Mouse (Mus musculus) kidney, adult 9 months (tissue): ENCODE data around the gene P4ha2.
A peak's percentile ranks its signal among the peaks of the same experiment; 100 is the strongest.
"Not testable (repeated sequence)": the region's sequence is repeated elsewhere in the genome, so short reads cannot be mapped to it uniquely, and the experiment has no call there.

Experiments used
- DNase-seq: peaks from one replicate; pipeline ENCODE4 v3.0.0; 2022

P4ha2 gene

DNA sequence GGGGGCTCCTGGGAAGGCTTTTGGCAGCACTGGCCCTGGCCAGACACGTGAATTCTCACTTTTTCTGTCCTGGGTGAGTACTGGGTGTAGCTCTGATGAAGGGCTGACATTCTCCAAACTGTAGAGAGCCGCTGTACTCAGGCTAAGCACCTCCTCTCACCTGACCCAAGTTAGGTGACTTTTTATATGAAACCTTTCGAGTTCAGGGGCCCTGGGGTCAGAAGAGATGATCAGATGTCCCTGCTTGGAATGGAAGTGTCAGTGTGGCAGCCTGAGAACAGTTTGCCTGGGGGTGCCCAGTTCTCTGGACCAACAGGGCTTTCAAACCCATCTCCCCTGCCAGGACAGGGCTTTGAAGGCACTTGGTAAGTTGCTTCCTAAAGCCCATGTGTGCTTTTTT is 8.2 kb downstream of the P4ha2 start:
- no peak for DNase-seq

DNA sequence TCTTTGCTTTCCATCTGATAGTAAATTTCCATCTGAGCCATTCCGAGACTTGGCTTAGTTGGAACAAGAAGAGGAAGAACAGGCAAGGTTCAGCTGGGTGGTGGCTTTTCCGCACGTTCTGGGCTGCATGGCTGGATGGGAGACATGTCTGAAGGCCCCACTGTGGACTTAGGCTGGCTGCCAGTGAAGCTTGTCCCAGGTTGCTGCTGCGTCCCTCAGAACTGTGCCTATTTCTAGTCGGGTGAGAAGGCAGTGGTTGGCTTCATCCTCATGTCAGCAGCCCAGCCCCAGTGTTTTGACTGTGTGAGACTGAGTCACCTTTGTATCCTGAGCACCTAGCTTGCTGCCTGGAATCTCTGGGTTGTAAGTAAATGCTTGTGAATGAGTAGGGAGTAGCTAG is 9.0 kb downstream of the P4ha2 start:
- peak; percentile 54 for DNase-seq

DNA sequence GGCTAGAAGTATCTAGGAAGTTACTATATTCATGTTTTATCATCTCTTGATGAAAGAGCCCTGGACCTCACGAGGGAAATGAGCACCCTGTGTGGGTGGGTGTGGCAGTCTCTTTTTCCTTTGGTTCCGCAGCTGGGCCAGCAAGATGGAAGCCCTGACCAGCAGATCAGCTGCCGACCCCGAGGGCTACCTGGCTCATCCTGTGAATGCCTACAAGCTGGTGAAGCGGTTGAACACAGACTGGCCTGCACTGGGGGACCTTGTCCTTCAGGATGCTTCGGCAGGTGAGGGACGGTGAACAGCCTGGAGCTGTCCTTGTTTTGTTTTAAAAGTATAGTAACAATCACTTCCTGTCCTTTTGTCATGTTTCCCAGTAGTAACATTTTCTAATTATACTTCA is 11.4 kb downstream of the P4ha2 start:
- DNase-seq, result no peak

DNA sequence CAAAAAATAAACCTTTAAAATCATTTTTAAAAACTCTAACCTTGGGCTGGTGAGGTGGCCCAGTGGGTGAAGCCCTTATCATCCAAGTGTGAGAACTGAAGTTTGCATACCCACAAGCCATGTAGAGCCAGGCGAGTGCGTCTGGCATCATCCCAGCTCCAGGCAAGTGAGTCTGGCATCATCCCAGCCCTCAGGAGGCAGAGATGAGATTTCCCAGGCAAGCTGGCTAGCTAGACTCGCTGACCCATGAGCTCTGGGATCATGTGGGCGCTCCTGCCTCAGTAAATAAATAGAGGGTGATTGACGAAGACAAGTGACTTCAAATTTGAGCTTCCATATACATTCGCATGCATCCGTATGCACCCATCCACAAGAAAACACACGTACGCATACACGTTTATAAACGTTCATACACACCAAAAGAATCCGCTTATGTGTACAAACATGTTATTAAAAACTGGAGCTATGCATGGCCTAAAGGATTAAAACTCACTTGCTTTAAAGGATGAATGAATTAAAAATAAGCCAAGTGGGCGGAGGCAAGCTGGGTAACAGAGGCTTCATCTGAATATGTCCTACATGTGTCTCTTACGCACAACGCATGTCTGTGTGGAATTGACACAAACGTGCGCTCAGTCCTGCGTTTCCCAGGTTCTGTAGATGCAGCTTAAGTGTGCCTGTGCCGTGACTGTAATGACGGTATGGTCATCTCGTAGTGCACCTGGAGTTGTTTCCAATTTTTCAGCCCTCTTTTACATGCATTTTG is 12.3 kb downstream of the P4ha2 start:
- DNase-seq, result peak; percentile 93

DNA sequence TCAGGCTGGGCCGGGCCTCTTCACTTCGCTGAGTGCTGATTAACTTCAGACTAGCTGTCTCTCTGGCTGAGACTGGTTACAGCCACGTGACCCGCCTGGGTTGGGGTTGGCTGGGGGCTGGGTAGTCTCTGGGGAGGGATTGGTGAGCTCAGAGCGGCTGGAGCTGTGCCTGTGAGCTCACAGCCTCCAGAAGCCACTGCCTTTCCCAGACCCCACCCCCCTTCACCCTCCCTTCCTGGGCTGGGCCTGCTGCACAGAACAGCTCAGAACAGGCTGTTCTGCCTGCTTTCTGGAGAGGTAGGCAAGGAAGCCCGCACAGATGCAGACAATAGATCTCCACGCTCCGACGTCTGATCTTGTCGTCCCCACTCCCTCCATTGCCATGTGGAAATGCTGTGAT is 13.0 kb downstream of the P4ha2 start:
- DNase-seq, result peak; percentile 98

DNA sequence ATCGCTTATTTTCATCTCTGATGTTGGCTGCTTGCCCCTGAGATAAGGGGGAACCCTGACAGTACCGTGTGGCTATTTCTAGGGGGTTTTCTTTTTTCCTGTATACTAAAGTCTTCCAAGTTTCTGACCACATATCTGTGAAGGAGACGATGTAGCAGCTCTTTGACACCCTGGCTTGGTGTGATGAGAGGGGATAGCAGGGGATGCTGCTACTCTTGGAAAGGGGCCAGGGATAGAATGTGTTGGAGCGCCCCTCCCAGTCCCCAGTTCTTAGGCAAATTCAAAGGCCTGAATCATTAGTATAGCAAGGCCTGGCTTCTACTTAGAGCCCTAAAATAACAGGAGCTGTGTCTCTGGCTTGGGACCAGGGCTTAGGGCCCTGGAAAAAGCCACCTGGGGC is 13.5 kb downstream of the P4ha2 start:
- DNase-seq, result no peak

DNA sequence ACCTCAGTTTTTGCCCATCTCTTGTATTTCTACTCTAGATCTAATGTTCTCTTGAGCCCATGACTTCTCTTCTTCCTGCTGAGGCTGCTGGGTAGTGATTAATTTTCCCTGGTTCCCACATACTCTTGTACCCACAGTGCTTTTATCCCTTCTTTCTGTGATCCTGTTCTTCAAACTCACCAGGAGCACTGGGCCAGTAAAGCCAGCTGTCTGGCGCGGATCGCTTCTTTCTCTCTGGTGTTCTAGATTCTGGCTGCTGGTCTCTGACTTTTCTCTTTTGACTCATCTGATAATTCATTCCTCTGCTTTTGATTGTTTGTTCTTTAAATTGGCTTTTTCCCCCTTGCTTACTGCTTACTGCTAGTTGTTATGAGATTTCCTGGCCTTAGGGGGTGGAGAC is 14.9 kb downstream of the P4ha2 start:
- DNase-seq, result no peak

DNA sequence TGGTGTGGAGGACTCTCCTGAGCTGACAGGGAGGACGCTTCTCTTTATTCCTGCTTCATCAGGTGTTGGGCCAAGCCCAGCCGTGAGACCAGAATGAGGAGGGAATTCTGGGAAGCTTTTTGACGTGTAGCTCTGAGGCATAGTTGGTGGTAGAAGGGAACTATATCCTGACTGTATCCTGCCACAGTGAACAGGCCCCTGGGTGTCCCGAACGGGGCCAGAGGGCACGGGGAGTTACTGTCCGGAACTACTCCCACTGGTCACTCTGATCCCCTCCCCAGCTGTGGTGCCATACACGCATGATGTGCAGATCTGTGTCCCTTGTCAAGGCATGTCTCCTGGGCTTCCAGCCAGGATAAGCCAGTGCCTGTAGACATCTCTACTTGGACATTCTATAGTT is 15.4 kb downstream of the P4ha2 start:
- DNase-seq, result no peak

- peak; percentile 52 for DNase-seq
Observed at GRCm38 (mm10) chr11:54115911-54116310, 16.0 kb downstream of the P4ha2 start.

- DNase-seq, result no peak
Observed at GRCm38 (mm10) chr11:54116406-54116805, 16.5 kb downstream of the P4ha2 start.

DNA sequence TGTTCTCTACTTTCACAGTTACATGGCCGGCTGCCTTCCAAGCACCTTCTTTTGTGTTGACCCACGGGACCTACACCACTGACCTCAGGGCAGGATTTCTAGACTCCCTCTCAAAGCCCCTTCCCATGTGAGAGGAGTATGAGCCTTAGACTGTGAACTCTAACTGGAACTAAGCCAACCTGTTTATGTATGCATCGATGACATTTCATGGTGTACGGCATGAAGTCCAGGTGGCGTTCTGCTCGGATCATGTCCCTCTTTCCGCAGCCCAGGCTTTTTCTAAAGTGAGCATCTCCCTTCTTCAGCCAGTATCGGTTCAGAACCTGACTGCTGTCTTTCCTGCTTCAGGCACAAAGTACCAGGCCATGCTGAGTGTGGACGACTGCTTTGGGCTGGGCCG is 17.2 kb downstream of the P4ha2 start:
- no peak for DNase-seq

GRCm38 (mm10) chr11:54119126-54119525 is 19.2 kb downstream of the P4ha2 start:
- DNase-seq, result no peak

- no peak for DNase-seq
Observed at GRCm38 (mm10) chr11:54119740-54120360, 20.0 kb downstream of the P4ha2 start.

- DNase-seq, result peak; percentile 51
Observed at GRCm38 (mm10) chr11:54122416-54123264, 22.7 kb downstream of the P4ha2 start.

- no peak for DNase-seq
Observed at GRCm38 (mm10) chr11:54125982-54126648, 26.2 kb downstream of the P4ha2 start.

DNA sequence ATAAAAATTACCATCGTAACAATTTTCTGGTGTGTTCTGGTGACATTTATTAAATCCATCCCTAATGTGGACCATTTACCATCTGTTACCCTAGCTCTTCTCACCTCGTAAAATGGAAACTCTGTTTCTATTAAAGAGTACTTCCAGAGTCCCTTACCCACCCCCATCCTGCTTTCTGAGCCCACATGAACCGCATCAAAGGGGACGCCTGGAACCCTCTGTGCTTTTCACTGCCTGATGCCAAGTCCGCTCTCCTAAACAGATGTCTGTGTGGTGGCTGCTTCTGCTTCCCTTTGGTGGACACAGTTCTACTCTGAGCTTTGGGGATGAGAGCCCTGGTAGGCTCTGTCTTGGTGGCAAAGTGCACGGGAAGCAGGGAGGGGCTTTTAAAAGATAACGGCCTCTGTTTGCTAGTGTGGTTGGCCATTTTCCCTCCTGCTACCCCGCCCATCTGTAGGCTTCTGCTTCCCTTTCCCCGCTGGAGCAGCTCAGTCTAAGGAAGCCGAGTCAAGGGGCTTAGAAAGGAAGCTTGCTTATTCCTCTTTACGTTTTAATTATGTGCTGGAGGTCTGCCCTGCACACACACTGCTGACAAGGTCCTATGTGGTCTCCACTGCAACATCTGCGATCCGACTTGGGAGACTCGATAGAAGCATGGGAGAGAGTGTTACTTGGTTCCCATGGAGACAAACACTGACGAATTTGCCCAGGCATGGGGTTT is 26.9 kb downstream of the P4ha2 start:
- DNase-seq, result no peak

DNA sequence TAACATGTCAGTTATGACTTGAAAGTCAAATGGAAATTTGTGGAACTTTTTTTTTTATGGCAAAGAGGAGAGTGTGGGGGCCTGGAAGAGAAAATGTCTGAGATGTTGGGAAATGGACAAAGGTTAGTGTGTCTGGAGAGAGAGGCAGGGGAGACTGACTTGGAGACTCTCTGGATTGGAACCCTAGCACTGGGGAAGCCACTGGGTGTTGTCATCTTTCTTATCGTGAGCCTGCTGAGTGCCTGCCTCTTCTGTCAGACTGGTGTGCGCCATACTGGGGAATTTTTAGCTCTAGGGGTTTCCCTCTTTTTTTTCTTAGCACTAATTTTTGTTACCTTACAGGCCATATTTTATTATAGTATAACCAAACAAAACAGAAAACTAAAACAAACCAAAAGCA is 27.5 kb downstream of the P4ha2 start:
- no peak for DNase-seq

GRCm38 (mm10) chr11:54129955-54130354 is 30.1 kb downstream of the P4ha2 start:
- DNase-seq, result no peak

DNA sequence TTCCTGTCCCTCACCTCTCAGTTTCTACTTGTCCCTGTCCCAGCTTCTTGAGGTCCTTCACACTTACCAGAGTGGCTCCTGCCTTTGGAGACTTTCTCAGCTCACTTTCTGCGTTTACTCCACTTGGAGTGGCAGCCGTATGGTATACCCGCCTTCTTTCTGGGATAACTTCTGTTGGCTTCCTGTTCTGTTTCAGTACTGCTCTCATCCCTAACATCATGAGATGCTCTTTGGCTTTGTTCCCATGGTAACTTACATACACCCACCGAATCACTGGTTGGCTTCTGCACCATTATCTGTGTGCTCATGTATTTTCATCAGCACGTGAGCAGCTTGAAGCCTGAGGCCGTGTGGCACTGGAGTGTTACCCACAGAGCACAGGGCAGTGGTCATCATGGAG is 30.8 kb downstream of the P4ha2 start:
- no peak for DNase-seq

DNA sequence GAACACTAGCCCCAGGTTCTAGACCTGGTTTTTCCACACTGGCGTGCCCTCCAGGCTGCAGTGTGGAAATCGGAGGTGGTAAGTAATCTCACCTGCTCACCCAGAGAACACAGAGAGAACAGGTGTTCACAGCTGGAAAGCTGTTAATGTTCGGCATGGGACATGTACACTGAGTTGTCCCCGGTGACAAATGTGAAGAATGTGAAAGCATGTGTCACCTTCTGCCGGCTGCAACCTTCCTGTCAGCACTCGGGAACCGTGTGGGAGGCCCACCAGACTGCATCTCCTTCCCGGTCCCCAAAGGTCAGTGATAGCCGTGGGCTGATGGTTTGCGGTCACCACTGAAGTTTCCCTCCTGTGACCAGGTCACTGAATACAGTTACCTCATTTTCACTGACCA is 32.4 kb downstream of the P4ha2 start:
- no peak for DNase-seq

DNA sequence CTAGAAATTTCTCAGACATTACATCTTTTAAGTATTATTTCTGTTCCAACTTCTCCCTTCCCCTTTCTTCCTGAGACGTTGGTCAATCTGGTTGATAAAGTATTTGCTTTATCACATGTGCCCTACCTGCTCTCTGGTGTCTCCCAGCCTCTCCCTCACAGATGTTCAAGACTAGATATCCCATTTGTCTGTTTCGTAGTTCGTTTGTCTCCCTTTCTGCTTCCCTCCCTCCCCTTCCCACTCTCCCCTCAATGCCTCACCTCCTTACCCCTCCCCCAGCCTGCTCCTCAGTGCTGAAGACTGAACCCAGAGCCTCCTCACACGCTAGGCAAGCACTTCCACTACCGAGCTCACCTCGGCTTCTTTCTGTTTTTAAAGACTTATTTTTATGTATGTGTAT is 35.0 kb downstream of the P4ha2 start:
- DNase-seq, result no peak

DNA sequence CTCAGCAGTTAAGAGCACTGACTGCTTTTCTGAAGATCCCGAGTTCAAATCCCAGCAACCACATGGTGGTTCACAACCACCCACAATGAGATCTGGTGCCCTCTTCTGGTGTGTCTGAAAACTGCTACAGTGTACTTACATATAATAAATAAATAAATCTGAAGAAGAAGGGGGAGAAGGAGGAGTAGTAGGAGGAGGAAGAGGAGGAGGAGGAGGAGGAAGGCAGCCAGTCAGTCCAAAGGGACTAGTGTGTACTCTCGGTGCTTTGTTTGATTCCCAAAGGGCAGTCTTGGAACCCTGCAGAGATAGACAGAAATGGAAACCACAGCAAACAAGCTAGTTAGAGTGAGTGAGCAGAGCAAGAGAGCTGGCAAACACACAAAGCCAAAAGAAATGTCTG is 40.3 kb downstream of the P4ha2 start:
- not testable (repeated sequence) for DNase-seq
